Mouse (Mus musculus): ENCODE measurements at regions not wholly inside any gene's neighbourhood (a gene's known extent, or its start where the extent isn't known, plus 50 kb on each side); places are given as distances from the start of the nearest gene placed in this dataset.

DNA sequence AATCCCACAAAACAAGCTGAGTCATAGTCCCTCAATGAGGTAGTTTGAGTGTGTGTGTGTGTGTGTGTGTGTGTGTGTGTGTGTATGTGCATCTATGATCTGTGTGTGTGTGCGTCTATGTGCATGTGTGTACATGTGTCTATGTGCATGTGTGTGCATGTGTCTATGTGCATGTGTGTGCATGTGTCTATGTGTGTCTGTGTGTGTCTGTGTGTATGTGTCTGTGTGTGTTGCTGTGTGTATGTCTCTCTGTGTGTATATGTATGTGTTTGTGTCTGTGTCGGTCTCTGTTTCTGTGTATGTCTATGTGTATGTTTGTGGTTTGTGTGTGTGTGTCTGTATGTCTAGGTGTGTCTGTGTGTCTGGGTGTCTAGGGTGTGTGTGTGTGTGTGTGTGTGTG, 309.1 kb upstream of the Brinp3 start:
- DNase-seq: no peak

GRCm38 (mm10) chr1:146211646-146212045, 282.9 kb upstream of the Brinp3 start:
- DNase-seq: no peak

GRCm38 (mm10) chr1:146231487-146232466, 262.8 kb upstream of the Brinp3 start:
- DNase-seq: no peak

- DNase-seq: no peak
Measured at GRCm38 (mm10) chr1:146260400-146260799, 234.2 kb upstream of the Brinp3 start.

GRCm38 (mm10) chr1:146299031-146299430, 195.5 kb upstream of the Brinp3 start:
- DNase-seq: no peak

- no peak for DNase-seq
Measured at GRCm38 (mm10) chr1:146312547-146312946, 182.0 kb upstream of the Brinp3 start.

GRCm38 (mm10) chr1:146316172-146317158, 178.1 kb upstream of the Brinp3 start:
- peak; percentile 5 for DNase-seq

DNA sequence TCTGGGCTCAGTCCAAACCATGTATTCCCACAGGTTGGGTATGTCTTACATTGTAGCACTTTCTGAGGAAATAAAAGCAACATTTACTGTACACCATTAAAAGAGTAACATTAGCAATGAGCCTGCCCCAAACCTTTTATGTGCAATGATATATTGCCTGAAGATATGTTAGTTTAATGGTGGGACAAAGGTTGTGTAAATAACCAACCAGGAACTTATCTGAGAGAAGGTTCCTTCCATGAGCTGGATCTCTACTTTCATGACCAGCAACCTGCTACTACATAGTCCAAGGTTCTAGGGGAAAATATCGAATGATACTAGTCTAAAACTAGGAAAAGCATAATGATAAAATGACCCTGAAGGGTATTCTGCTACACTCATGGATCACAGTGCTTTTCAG, 172.5 kb upstream of the Brinp3 start:
- DNase-seq: no peak

GRCm38 (mm10) chr1:146322862-146323261, 171.7 kb upstream of the Brinp3 start:
- no peak for DNase-seq

DNA sequence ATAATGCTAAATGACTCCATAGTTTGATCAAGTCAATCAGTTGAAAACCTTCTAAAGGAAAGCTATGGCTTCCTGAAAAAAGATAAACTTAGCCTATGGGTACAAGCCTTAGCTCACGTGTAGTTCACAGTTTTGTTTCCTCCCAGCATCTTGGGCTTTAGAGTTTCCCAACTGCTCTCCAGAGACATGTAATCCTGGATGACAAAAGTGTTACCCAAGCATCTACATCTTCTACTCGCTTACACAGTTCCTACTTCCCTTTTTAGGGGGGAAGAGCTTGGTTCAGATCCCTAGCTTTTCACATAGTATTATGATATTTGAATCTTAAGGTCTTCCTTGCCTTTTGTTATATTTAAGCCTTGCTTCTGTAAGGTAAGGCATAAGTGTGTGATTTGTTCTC, 157.5 kb upstream of the Brinp3 start:
- no peak for DNase-seq

DNA sequence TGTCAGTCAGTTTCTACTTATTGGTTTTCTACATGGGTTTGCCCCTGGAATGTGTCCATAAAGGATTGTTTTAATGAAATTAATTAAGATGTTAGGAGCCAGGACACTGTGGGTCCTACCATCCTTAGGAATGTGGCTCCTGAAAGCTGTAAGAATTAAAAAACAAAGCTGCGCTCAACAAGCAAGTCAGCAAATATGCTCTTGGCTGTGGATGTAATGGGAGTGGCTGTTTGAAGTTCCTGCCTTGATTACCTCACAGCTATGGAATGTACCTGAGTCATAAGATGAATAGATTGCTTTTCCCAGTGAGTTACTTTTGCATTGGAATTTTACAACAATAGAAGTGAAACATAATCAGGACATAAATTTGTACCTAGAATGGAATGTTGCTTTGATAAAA, 137.6 kb upstream of the Brinp3 start:
- no peak for DNase-seq

- DNase-seq: no peak
Measured at GRCm38 (mm10) chr1:146358301-146358700, 136.3 kb upstream of the Brinp3 start.

- no peak for DNase-seq
Measured at GRCm38 (mm10) chr1:146359632-146360031, 134.9 kb upstream of the Brinp3 start.

DNA sequence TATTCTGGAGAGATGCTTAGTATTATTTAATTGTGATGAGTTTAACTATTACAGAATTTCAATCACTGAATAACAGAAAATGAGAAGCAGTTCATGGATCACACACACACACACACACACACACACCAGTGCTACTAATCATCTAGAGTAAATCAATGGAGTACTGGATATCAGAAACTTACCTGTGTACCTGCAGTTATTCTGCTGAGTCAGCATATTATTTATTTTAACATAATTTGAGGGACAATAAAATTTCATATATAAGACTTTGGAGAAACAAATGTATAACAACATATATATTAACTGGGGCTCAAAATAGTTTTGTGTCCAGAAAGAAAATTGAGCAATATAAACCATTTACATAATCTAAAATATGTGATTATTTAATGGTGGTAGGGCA, 134.4 kb upstream of the Brinp3 start:
- DNase-seq: no peak

- no peak for DNase-seq
Measured at GRCm38 (mm10) chr1:146363777-146364176, 130.8 kb upstream of the Brinp3 start.

All from gastrocnemius, postnatal 25 days (tissue).